Mouse (Mus musculus) kidney, adult 8-10 months (tissue): ENCODE measurements around the gene Olfr1393.

Experiments
- DNase-seq, 2 experiments: peaks; one replicate each; pipeline ENCODE4 v3.0.0; 2022

Olfr1393 gene

DNA sequence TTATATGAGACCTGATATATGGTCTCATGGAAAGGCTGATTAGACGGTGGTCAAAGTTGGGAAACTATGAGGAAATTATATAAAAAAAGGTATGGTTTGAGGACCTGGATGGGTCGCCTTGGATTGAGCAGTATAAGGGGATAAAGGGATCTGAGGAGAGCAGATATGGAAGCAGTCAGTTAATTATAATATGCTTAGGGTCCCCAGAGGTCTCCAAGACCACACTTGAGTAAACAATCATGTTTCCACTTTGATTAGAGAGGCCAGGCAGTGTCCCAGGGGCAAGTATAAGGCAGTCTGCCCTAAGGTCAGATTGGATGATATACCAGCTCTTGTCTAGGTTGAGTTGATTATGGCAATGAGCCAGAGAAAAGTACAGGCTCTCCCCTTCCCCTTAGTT, 44.3 kb downstream of the Olfr1393 start, which contains the start of gene Olfr1391:
Gene Olfr1391 (plus strand): TSS at position 301 of the 400 bp plus-strand sequence.
- DNase-seq = no peak

DNA sequence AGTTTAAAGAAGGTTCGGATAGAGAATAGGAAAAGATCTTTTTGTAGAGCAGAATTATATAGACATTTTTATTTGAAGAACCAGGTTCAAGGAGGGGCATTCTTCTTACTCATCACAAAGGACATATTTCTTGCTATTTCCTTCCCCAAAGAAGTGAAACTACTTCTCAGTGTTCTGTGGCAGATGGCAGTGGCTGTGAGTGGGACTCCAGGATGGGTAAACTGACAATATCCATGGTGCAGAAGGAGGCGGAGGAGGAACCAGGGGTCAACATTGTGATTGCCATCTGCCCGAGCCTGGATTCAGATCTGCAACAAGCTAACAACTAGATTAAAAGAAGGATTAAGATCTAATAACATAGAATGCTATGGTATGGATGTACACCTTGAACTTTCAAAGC, 48.6 kb downstream of the Olfr1393 start:
- DNase-seq = no peak

DNA sequence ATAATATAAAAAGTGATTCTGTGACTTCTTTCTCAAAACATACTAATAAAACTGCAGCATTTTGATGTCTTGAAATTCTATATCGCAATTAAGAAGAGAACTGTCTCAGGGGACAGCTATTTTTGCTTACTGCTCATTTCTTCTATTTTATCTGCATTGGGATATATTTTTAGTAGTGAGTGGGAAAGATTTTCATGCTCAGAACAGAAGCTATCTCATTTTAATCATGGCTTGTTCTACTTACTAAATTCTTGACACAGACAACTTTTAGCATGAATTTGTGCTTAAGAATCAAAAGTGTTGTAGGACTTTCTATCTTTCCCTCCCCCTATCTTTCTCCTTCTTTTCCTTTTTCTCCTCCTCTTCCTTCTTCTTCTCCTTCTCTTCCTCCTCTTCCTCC, 51.6 kb downstream of the Olfr1393 start:
- DNase-seq = no peak
